ENCODE assay signal across 13 mouse cellular contexts in the genomic region with DNA sequence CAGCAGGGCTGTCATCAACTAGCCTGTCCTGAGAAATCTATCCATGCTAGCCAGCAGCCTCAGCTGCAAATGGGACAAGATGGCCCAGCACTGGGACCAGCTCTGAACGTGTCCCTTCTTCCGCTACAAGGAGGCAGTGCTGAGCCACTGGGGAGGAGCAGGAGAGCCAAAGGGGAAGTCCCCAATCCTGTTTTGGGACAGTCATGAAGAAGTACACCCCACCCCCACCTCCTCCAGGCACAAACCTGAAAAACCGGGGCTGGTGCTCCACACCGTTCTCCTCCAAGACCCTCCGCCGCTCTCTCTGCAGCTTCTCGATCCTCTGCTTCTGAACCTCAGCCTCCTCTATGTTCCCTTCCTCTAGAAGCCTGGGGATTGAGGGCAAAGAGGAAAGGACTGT.
"Had no signal": no experiment of that assay in that cellular context is flagged by ENCODE, and none has a peak within 500 bp of the region (broad histone marks: within the 10 kb centered on the region; RNA-seq: fewer than 3 reads in every experiment).

No protein-coding gene starts in this region.

- H3K27me3 ChIP-seq: lung, embryonic 15.5 days; midbrain, embryonic 13.5 days; neural tube, embryonic 15.5 days had no signal

- H3K27ac ChIP-seq: left cerebral cortex, adult 2 months; limb, embryonic 10.5 days; lung, embryonic 15.5 days; macrophage; midbrain, embryonic 13.5 days; neural tube, embryonic 15.5 days had no signal

- H3K9me3 ChIP-seq: limb, embryonic 10.5 days; lung, embryonic 15.5 days; midbrain, embryonic 13.5 days; neural tube, embryonic 15.5 days had no signal

- H3K36me3 ChIP-seq: limb, embryonic 10.5 days; lung, embryonic 15.5 days; midbrain, embryonic 13.5 days; neural tube, embryonic 15.5 days had no signal

- DNase-seq: kidney, adult 2 months; kidney, postnatal 25 days; lung, postnatal 14 days; right cerebral cortex, postnatal 4 days; spleen, adult 18-20 months; thymus, postnatal 36 days had no signal

- ATAC-seq: midbrain, embryonic 13.5 days had no signal

- H3K4me2 ChIP-seq: lung, embryonic 15.5 days; midbrain, embryonic 13.5 days; neural tube, embryonic 15.5 days had no signal

- H3K4me1 ChIP-seq: limb, embryonic 10.5 days; lung, embryonic 15.5 days; neural tube, embryonic 15.5 days had no signal

- H3K9ac ChIP-seq: lung, embryonic 15.5 days; midbrain, embryonic 13.5 days; neural tube, embryonic 15.5 days had no signal

- H3K4me3 ChIP-seq: left cerebral cortex, adult 2 months; limb, embryonic 10.5 days; lung, embryonic 15.5 days; midbrain, embryonic 13.5 days; myocyte; neural tube, embryonic 15.5 days had no signal
